Mouse (Mus musculus) heart, postnatal 14 days (tissue): ENCODE data around the gene Ubap1. TPM values are rescaled to one million over a fixed set of nuclear protein-coding genes. Genes with fewer than 3 reads are reported as not detected.

ENCODE experiments used
- DNase-seq, 2 experiments: peaks; one replicate each; pipeline ENCODE4 v3.0.0; 2021 to 2022
- intact Hi-C: fragments of 180-260 bp; cut with DNase I; formaldehyde crosslinking; loops from one replicate; pipeline ENCODE4 v1.15.1; 2025
- total RNA-seq, 2 experiments: library from RNA; stranded (reverse); gene quantifications; 2 replicates each; pipeline ENCODE4 v1.2.3; 2021

Ubap1 gene
- total RNA-seq, 2 experiments from 2014 or later: 32.9 to 34.2 TPM

- no peak for DNase-seq
- intact Hi-C loops: loop anchor here (2.0 kb wide), 2 partner anchors 34 to 40 kb away; partner anchors contain the start of gene Dcaf12
Measured at GRCm38 (mm10) chr4:41349199-41349591, 399 bp downstream of the Ubap1 start.

- no peak for DNase-seq
- intact Hi-C loops: no loop called here
Measured at GRCm38 (mm10) chr4:41352758-41353157, 4.0 kb downstream of the Ubap1 start.

- DNase-seq: no peak
- intact Hi-C loops: no loop called here
Measured at GRCm38 (mm10) chr4:41353265-41353664, 4.5 kb downstream of the Ubap1 start.

GRCm38 (mm10) chr4:41357154-41357553 lies 8.4 kb downstream of the Ubap1 start:
- intact Hi-C loops: no loop called here
- DNase-seq: no peak

GRCm38 (mm10) chr4:41358669-41359068 lies 9.9 kb downstream of the Ubap1 start:
- intact Hi-C loops: no loop called here
- DNase-seq: no peak

GRCm38 (mm10) chr4:41359358-41359757 lies 10.6 kb downstream of the Ubap1 start:
- no peak for DNase-seq
- intact Hi-C loops: no loop called here

- intact Hi-C loops: no loop called here
- no peak for DNase-seq
Measured at GRCm38 (mm10) chr4:41361059-41361458, 12.3 kb downstream of the Ubap1 start.

- no peak for DNase-seq
- intact Hi-C loops: no loop called here
Measured at GRCm38 (mm10) chr4:41368198-41368597, 19.4 kb downstream of the Ubap1 start.

- intact Hi-C loops: no loop called here
- DNase-seq: no peak
Measured at GRCm38 (mm10) chr4:41369702-41370437, 21.1 kb downstream of the Ubap1 start.

- intact Hi-C loops: no loop called here
Measured at GRCm38 (mm10) chr4:41377567-41377966, 28.8 kb downstream of the Ubap1 start.

GRCm38 (mm10) chr4:41381213-41381950 lies 32.6 kb downstream of the Ubap1 start:
- DNase-seq: no peak
- intact Hi-C loops: no loop called here

More at GRCm38 (mm10) chr4:41377567-41377966, 28.8 kb downstream of the Ubap1 start:
- no peak for DNase-seq

GRCm38 (mm10) chr4:41386412-41386975 lies 37.7 kb downstream of the Ubap1 start:
- DNase-seq: no peak
- intact Hi-C loops: loop anchor here (5.0 kb wide), 1 partner anchor 334 kb away; no protein-coding TSS in a partner anchor

- DNase-seq: peak; percentile 12 to 22
- intact Hi-C loops: loop anchor here (2.0 to 5.0 kb wide), 2 partner anchors 39 to 336 kb away; partner anchors contain the start of gene Ubap1
Measured at GRCm38 (mm10) chr4:41387755-41388469, 39.1 kb downstream of the Ubap1 start.

GRCm38 (mm10) chr4:41388616-41389015 lies 39.8 kb downstream of the Ubap1 start:
- intact Hi-C loops: loop anchor here (2.0 to 5.0 kb wide), 2 partner anchors 40 to 336 kb away; partner anchors contain the start of gene Ubap1

GRCm38 (mm10) chr4:41389240-41389639 lies 40.4 kb downstream of the Ubap1 start:
- intact Hi-C loops: loop anchor here (2.0 to 5.0 kb wide), 2 partner anchors 40 to 337 kb away; partner anchors contain the start of gene Ubap1
- no peak for DNase-seq

More at GRCm38 (mm10) chr4:41388616-41389015, 39.8 kb downstream of the Ubap1 start:
- DNase-seq: peak in 1 of 2 experiments; percentile 13

GRCm38 (mm10) chr4:41390122-41390521 lies 41.3 kb downstream of the Ubap1 start:
- DNase-seq: peak; percentile 83 to 91
- intact Hi-C loops: loop anchor here (2.0 to 5.0 kb wide), 3 partner anchors 78 to 165 kb away; partner anchors contain the start of gene Dcaf12

GRCm38 (mm10) chr4:41391015-41391414 lies 42.2 kb downstream of the Ubap1 start:
- no peak for DNase-seq
- intact Hi-C loops: loop anchor here (2.0 to 5.0 kb wide), 3 partner anchors 79 to 166 kb away; partner anchors contain the start of gene Dcaf12

GRCm38 (mm10) chr4:41394651-41395050 lies 45.9 kb downstream of the Ubap1 start:
- intact Hi-C loops: loop anchor here (5.0 kb wide), 2 partner anchors 82 to 107 kb away; partner anchors contain the start of gene Dcaf12
- DNase-seq: no peak

GRCm38 (mm10) chr4:41398353-41398752 lies 49.6 kb downstream of the Ubap1 start:
- intact Hi-C loops: no loop called here

GRCm38 (mm10) chr4:41399904-41400303 lies 51.1 kb downstream of the Ubap1 start:
- intact Hi-C loops: no loop called here
- peak in 1 of 2 experiments; percentile 18 for DNase-seq

More at GRCm38 (mm10) chr4:41398353-41398752, 49.6 kb downstream of the Ubap1 start:
- no peak for DNase-seq
